Mouse (Mus musculus): Measurements from ENCODE around the gene Exosc8.

Gene Exosc8

DNA sequence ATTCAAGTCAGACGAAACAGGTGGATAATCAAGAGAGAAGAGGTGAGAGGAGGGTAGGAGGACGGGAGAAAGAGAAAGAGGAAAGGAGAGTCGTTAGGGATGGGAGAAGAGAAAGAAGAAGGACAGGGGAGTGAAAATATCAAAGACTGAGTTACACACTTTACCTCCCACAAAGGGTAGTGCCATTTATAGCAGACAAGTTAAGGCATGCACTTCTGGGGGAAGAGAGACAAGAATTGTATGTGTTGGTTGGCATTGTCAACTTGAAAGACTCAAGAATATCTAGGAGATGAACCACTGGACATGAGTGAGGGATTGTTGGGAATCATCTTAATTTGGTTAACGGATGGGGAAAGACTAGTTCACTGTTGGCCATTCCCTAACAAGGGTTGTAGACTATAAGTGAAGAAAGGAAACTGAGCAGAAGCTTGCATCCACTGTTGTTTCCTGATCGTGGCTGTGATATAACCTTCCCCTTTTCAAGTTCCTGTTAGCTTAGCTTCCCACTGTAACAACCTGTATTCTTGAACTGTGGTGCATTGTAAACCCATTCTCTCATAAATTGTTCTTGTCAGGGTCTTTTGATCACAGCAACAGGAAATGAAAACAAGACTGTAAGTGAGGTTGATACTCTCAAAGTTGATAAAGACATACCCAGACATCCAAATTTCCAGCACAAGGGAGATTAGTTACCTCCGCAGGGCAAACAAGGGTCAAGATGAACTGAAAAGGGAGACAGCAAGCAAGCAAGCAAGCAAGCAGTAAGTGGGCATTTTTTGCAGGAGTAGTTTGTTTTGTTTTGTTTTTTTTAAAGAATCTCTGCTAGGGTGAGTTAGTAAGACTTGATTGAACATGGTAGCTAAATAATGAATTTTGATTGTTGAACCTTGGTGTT lies 53.6 kb downstream of the Exosc8 start:
- DNase-seq (ENCODE audit: low spot score in 2 of 2): no peak
